Mouse (Mus musculus): ENCODE results near the gene Pcsk7. TPM values are rescaled to one million over a fixed set of nuclear protein-coding genes. Genes with fewer than 3 reads are reported as not detected.

Pcsk7 gene
- polyA plus RNA-seq, 1 experiment from 2014 or later: 17.5 TPM

DNA sequence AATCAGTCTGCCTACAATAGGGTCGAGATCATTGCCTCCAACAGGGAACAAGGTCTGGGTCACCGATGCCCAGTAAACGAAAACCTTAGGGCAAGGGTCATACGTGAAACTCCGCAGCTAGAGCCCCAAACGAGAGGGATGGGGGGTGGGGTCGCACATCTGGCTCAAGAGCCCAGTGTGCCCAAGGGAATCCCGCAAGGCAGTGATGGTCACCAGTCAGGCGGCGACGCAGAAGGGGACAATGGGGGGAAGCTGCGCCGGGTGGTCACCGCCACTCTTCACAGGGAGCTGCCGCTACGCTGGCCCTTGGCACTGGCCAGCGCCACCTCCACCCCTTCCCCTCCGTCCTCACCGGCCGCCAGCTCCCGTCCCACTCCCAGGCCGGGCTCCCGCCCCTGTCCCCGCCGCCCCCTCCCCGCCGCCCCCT, 473 bp upstream of the Pcsk7 start:
- Histone ChIP-seq H3K27me3 (ENCODE audit: control insufficient read depth, insufficient read depth, low read length) (no peaks in the 10 kb centered on the region), H3K4me3 (ENCODE audit: low read depth, low read length) (peak overlapping the region; percentile 80), H3K4me1 (ENCODE audit: control insufficient read depth, insufficient read depth, low read length) (peaks cover 14% of the 10 kb centered on the region), H3K36me3 (ENCODE audit: control insufficient read depth, insufficient read depth, low read length) (peaks cover 14% of the 10 kb centered on the region), H3K9me3 (ENCODE audit: control insufficient read depth, low read depth, low read length) (no peaks in the 10 kb centered on the region), H3K27ac (ENCODE audit: low read length) (peak overlapping the region; percentile 91), H3K4me2 (replicated peaks; ENCODE audit: low read depth, low read length) (peak overlapping the region; percentile 45), H3K9ac (replicated peaks; ENCODE audit: low read depth, low read length) (peak overlapping the region; percentile 90)
- peak; percentile 59 for ATAC-seq (ENCODE audit: insufficient number of reproducible peaks, insufficient read depth, low FRiP score, low read depth)
- WGBS: 2% methylated on average over 23 of the region's 27 CpGs

- H3K27me3 ChIP-seq (ENCODE audit: control insufficient read depth, insufficient read depth, low read length): no peaks in the 10 kb centered on the region
- H3K9me3 ChIP-seq (ENCODE audit: control insufficient read depth, low read depth, low read length): no peaks in the 10 kb centered on the region
- no peak for ATAC-seq (ENCODE audit: insufficient number of reproducible peaks, insufficient read depth, low FRiP score, low read depth)
- H3K36me3 ChIP-seq (ENCODE audit: control insufficient read depth, insufficient read depth, low read length): peaks cover 20% of the 10 kb centered on the region
- peaks cover 14% of the 10 kb centered on the region for H3K4me1 ChIP-seq (ENCODE audit: control insufficient read depth, insufficient read depth, low read length)
- peak overlapping the region; percentile 90 for H3K9ac ChIP-seq (replicated peaks; ENCODE audit: low read depth, low read length)
- peak overlapping the region; percentile 80 for H3K4me3 ChIP-seq (ENCODE audit: low read depth, low read length)
- H3K4me2 ChIP-seq (replicated peaks; ENCODE audit: low read depth, low read length): peak overlapping the region; percentile 55
- WGBS: under 1% methylated on average over 19 of the region's 19 CpGs
- H3K27ac ChIP-seq (ENCODE audit: low read length): peak overlapping the region; percentile 91
These were observed 756 bp downstream of the Pcsk7 start for GRCm38 (mm10) chr9:45907078-45907428.

DNA sequence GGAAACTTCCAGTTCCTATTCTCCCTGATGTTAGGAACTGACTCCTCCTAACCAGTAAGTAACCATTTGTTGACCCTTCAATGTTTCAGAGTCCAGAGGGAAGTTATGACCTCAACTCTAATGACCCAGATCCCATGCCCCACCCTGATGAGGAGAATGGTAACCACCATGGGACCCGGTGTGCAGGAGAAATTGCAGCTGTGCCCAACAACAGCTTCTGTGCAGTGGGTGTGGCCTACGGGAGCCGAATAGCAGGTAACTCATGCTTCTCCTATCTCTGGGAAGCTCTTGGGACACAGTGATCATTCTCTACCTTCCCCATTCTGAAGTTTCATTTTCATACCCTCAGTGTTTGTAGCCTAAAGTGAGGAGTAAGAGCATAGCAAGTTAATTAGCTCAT, 4.7 kb downstream of the Pcsk7 start:
- H3K27me3 ChIP-seq (ENCODE audit: control insufficient read depth, insufficient read depth, low read length): no peaks in the 10 kb centered on the region
- H3K4me2 ChIP-seq (replicated peaks; ENCODE audit: low read depth, low read length): no peak overlapping the region
- H3K27ac ChIP-seq (ENCODE audit: low read length): no peak overlapping the region
- no peak for ATAC-seq (ENCODE audit: insufficient number of reproducible peaks, insufficient read depth, low FRiP score, low read depth)
- H3K9me3 ChIP-seq (ENCODE audit: control insufficient read depth, low read depth, low read length): no peaks in the 10 kb centered on the region
- no peak overlapping the region for H3K9ac ChIP-seq (replicated peaks; ENCODE audit: low read depth, low read length)
- H3K4me1 ChIP-seq (ENCODE audit: control insufficient read depth, insufficient read depth, low read length): peaks cover 7% of the 10 kb centered on the region; the same call in 1 of the 2 replicates
- WGBS: 95% methylated on average over 3 of the region's 3 CpGs
- peaks cover 53% of the 10 kb centered on the region for H3K36me3 ChIP-seq (ENCODE audit: control insufficient read depth, insufficient read depth, low read length)
- no peak overlapping the region for H3K4me3 ChIP-seq (ENCODE audit: low read depth, low read length)

DNA sequence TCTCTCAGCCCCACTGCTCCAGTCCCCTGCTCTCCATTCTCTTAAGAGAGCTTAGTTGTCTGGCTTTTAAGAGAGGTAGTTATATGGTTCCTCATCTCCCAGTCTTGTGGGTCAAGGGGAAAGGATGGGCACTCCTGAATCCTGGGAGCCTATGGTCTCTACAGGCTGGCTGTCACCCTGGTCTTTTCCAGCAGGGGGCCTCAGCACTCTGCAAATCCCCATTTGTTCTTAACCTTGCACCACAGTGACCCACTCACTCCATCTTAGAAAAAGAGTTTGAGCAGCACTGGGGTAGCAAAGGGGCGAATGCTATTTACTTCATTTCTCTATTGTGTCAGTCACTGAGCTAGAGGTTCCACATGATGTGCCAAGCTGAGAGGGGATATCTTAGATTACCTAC, 5.4 kb downstream of the Pcsk7 start:
- no peak overlapping the region for H3K9ac ChIP-seq (replicated peaks; ENCODE audit: low read depth, low read length)
- no peak for ATAC-seq (ENCODE audit: insufficient number of reproducible peaks, insufficient read depth, low FRiP score, low read depth)
- 57% methylated on average over 1 of the region's 1 CpGs for WGBS
- H3K9me3 ChIP-seq (ENCODE audit: control insufficient read depth, low read depth, low read length): no peaks in the 10 kb centered on the region
- H3K4me1 ChIP-seq (ENCODE audit: control insufficient read depth, insufficient read depth, low read length): peaks cover 7% of the 10 kb centered on the region; the same call in 1 of the 2 replicates
- H3K27ac ChIP-seq (ENCODE audit: low read length): no peak overlapping the region
- H3K27me3 ChIP-seq (ENCODE audit: control insufficient read depth, insufficient read depth, low read length): no peaks in the 10 kb centered on the region
- H3K4me3 ChIP-seq (ENCODE audit: low read depth, low read length): no peak overlapping the region
- peaks cover 59% of the 10 kb centered on the region for H3K36me3 ChIP-seq (ENCODE audit: control insufficient read depth, insufficient read depth, low read length)
- no peak overlapping the region for H3K4me2 ChIP-seq (replicated peaks; ENCODE audit: low read depth, low read length)

- Histone ChIP-seq H3K27ac (ENCODE audit: low read length) (no peak overlapping the region), H3K4me2 (replicated peaks; ENCODE audit: low read depth, low read length) (no peak overlapping the region), H3K27me3 (ENCODE audit: control insufficient read depth, insufficient read depth, low read length) (no peaks in the 10 kb centered on the region), H3K36me3 (ENCODE audit: control insufficient read depth, insufficient read depth, low read length) (peaks cover 62% of the 10 kb centered on the region), H3K4me1 (ENCODE audit: control insufficient read depth, insufficient read depth, low read length) (no peaks in the 10 kb centered on the region), H3K4me3 (ENCODE audit: low read depth, low read length) (no peak overlapping the region), H3K9me3 (ENCODE audit: control insufficient read depth, low read depth, low read length) (no peaks in the 10 kb centered on the region), H3K9ac (replicated peaks; ENCODE audit: low read depth, low read length) (no peak overlapping the region)
- WGBS: 90% methylated on average over 2 of the region's 2 CpGs
- no peak for ATAC-seq (ENCODE audit: insufficient number of reproducible peaks, insufficient read depth, low FRiP score, low read depth)
These were observed 9.4 kb downstream of the Pcsk7 start for GRCm38 (mm10) chr9:45915659-45916058.

DNA sequence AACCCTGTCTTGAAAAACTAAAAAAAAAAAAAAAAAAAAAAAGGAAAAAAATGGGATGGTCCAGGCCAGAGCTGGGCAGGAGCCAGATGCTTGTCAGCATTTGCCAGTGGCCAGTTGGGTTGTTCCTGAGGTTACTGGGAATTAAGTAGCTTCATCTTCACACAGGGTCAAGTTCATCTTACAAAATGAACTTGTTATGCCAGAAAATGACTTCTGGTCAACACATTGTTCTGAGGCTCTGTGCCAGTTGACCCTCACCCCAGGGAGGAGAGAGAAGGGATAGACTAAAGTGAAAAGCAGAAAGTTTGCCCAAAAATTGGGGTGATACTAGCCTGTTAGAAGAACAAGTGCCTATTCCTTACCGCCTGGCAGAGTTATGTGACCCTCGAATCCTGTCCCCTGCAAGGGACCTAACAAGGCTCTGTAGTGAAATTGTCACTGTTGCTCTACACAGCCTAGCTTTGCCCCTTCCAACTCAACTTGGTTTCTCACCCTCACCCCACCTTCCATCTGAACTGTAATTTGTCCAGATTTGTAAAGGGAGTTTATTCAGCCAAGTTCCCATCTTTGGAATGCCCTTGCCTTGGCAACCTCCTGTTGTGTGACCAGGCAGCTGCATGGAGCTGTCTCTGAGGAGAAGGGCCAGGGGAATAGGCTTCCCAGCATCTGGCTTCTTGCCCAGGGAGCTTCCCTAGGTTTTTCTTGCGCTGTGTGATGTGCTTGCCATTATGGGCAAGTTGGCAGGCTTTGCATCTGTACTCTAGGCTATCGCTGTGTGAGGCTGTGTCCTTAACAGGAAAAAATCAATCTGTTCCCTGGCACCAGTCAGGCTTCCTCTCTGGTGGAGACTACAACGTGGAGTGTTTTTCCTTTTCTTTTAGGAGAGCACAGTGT, 11.0 kb downstream of the Pcsk7 start:
- ATAC-seq (ENCODE audit: insufficient number of reproducible peaks, insufficient read depth, low FRiP score, low read depth): no peak
- 79% methylated on average over 5 of the region's 5 CpGs for WGBS
- Histone ChIP-seq H3K27ac (ENCODE audit: low read length) (peak overlapping the region; percentile 39; the same call in 1 of the 2 replicates), H3K4me1 (ENCODE audit: control insufficient read depth, insufficient read depth, low read length) (no peaks in the 10 kb centered on the region), H3K4me2 (replicated peaks; ENCODE audit: low read depth, low read length) (no peak overlapping the region), H3K9ac (replicated peaks; ENCODE audit: low read depth, low read length) (no peak overlapping the region), H3K36me3 (ENCODE audit: control insufficient read depth, insufficient read depth, low read length) (peaks cover 51% of the 10 kb centered on the region), H3K4me3 (ENCODE audit: low read depth, low read length) (no peak overlapping the region), H3K9me3 (ENCODE audit: control insufficient read depth, low read depth, low read length) (no peaks in the 10 kb centered on the region), H3K27me3 (ENCODE audit: control insufficient read depth, insufficient read depth, low read length) (no peaks in the 10 kb centered on the region)

- no peak overlapping the region for H3K4me3 ChIP-seq (ENCODE audit: low read depth, low read length)
- no peaks in the 10 kb centered on the region for H3K4me1 ChIP-seq (ENCODE audit: control insufficient read depth, insufficient read depth, low read length)
- H3K36me3 ChIP-seq (ENCODE audit: control insufficient read depth, insufficient read depth, low read length): peaks cover 39% of the 10 kb centered on the region
- H3K4me2 ChIP-seq (replicated peaks; ENCODE audit: low read depth, low read length): no peak overlapping the region
- peak overlapping the region; percentile 78 for H3K27ac ChIP-seq (ENCODE audit: low read length)
- H3K9ac ChIP-seq (replicated peaks; ENCODE audit: low read depth, low read length): no peak overlapping the region; the same call in 1 of the 2 replicates
- H3K9me3 ChIP-seq (ENCODE audit: control insufficient read depth, low read depth, low read length): no peaks in the 10 kb centered on the region
- 74% methylated on average over 1 of the region's 1 CpGs for WGBS
- peak; percentile 53; the same call in 1 of the 2 replicates for ATAC-seq (ENCODE audit: insufficient number of reproducible peaks, insufficient read depth, low FRiP score, low read depth)
- no peaks in the 10 kb centered on the region for H3K27me3 ChIP-seq (ENCODE audit: control insufficient read depth, insufficient read depth, low read length)
These were observed 13.6 kb downstream of the Pcsk7 start for GRCm38 (mm10) chr9:45919895-45920294.

DNA sequence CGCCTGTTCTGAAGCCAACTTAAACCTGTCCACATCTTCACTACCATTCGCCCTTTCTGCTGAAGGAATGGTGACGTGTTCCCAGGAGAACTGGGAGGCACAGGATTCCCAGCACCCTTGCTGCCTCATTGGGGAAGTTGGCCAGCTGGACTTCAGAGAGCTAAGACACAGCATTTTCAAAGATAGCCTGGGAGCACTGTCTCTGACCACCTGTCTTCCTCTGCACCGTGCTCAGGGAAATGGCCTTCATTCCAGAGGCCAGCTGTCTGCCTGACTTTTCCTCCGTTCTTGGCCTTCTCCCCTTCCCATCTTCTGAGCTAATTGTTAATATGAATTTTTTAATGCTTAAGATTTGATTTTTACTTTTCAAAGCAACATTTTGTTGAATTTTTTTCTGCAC, 23.0 kb downstream of the Pcsk7 start:
- H3K36me3 ChIP-seq (ENCODE audit: control insufficient read depth, insufficient read depth, low read length): peaks cover 30% of the 10 kb centered on the region
- no peak for ATAC-seq (ENCODE audit: insufficient number of reproducible peaks, insufficient read depth, low FRiP score, low read depth)

More for the DNA sequence above, 23.0 kb downstream of the Pcsk7 start:
- no peak overlapping the region for H3K27ac ChIP-seq (ENCODE audit: low read length)
- no peaks in the 10 kb centered on the region for H3K27me3 ChIP-seq (ENCODE audit: control insufficient read depth, insufficient read depth, low read length)
- no peak overlapping the region for H3K9ac ChIP-seq (replicated peaks; ENCODE audit: low read depth, low read length)
- no peak overlapping the region for H3K4me2 ChIP-seq (replicated peaks; ENCODE audit: low read depth, low read length)
- WGBS: 86% methylated on average over 5 of the region's 5 CpGs
- H3K4me1 ChIP-seq (ENCODE audit: control insufficient read depth, insufficient read depth, low read length): peaks cover 8% of the 10 kb centered on the region; the same call in 1 of the 2 replicates
- H3K4me3 ChIP-seq (ENCODE audit: low read depth, low read length): no peak overlapping the region
- H3K9me3 ChIP-seq (ENCODE audit: control insufficient read depth, low read depth, low read length): no peaks in the 10 kb centered on the region

All from stomach, embryonic 14.5 days (tissue).